Comparison of ENCODE assay signal across 10 mouse cellular contexts in the genomic region with DNA sequence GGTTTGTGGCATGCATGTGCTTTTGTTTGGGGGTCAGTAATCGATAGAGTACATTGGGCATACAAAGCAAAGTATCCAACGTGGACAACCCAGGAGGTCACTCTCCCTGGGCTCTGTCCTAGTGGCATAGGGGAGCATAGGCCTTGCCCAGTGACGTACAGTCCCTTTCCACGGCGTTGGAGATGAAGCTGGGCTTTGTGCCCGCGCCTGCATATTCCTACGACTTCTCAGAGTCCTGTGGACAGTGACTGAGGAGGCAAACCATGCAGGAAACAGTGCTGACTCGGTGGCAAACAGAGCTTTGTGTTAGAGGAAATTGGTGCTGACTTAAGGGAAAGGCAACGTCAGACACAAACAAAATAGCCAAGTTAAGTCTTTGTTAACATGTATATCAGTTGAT. TPM values are rescaled to one million over a fixed set of nuclear protein-coding genes. Genes with fewer than 3 reads are reported as not detected.
A peak's percentile ranks its signal among the peaks of the same experiment; 100 is the strongest.
DNase-seq lines count a peak whose midpoint lies in the region; ATAC-seq and TF ChIP-seq lines count a peak whose summit lies in the region.
"Had no signal": no experiment of that assay in that cellular context is flagged by ENCODE, and none has a peak within 500 bp of the region (broad histone marks: within the 10 kb centered on the region; RNA-seq: fewer than 3 reads in every experiment).

No protein-coding gene starts in this region.

- peak overlapping the region; percentile 100 for H3K9ac ChIP-seq in heart, embryonic 13.5 days
- H3K9ac ChIP-seq in ES-E14 (ENCODE audit: insufficient read depth, low read depth, low read length, poor library complexity, severe bottlenecking) = peak overlapping the region; percentile 97
- peak overlapping the region; percentile 100; the same call in 1 of the 2 replicates for H3K9ac ChIP-seq in hindbrain, embryonic 11.5 days (ENCODE audit: low read depth, low read length)
- H3K9ac ChIP-seq in midbrain, embryonic 12.5 days (replicated peaks) = peak overlapping the region; percentile 97

- 0 out of 2 replicates have a peak overlapping the region, but pooled peaks have one; percentile 8 for H3K27ac ChIP-seq in heart, embryonic 13.5 days (replicated peaks)
- peak overlapping the region; percentile 83 for H3K27ac ChIP-seq in ES-E14 (ENCODE audit: insufficient read depth, low read depth, low read length, poor library complexity, severe bottlenecking)
- no peak overlapping the region for H3K27ac ChIP-seq in hindbrain, embryonic 11.5 days (ENCODE audit: low read depth, low read length)
- H3K27ac ChIP-seq in midbrain, embryonic 12.5 days (replicated peaks) = no peak overlapping the region

- in situ Hi-C loops in ES-E14 (cut with MboI; ENCODE audit: low sequenced_read_pairs in 2 of 2, unreplicated experiment in 2 of 2) = no loop called here

- ATAC-seq in heart, embryonic 13.5 days (ENCODE audit: extremely low read depth, insufficient number of reproducible peaks, low FRiP score, low TSS enrichment) = no peak
- no peak for ATAC-seq in hindbrain, embryonic 11.5 days (ENCODE audit: low FRiP score)
- no peak for ATAC-seq in midbrain, embryonic 12.5 days (ENCODE audit: low FRiP score, low read depth)
- ATAC-seq in frontal cortex, adult (ENCODE audit: low TSS enrichment) = no peak
- ATAC-seq: Patski had no signal

- H3K4me3 ChIP-seq in heart, embryonic 13.5 days = peak overlapping the region; percentile 97
- H3K4me3 ChIP-seq in ES-E14 (ENCODE audit: insufficient read depth in 1 of 2, low read depth in 1 of 2, low read length in 2 of 2, poor library complexity in 1 of 2, severe bottlenecking in 1 of 2) = peak overlapping the region; percentile 83 to 92
- H3K4me3 ChIP-seq in hindbrain, embryonic 11.5 days (ENCODE audit: low read depth, low read length) = peak overlapping the region; percentile 100
- peak overlapping the region; percentile 94 for H3K4me3 ChIP-seq in midbrain, embryonic 12.5 days

- no peaks in the 10 kb centered on the region for H3K27me3 ChIP-seq in heart, embryonic 13.5 days (replicated peaks)
- H3K27me3 ChIP-seq in hindbrain, embryonic 11.5 days (ENCODE audit: control insufficient read depth, insufficient read depth, low read length) = no peaks in the 10 kb centered on the region
- H3K27me3 ChIP-seq in midbrain, embryonic 12.5 days = no peaks in the 10 kb centered on the region
- H3K27me3 ChIP-seq: Patski had no signal

- H3K36me3 ChIP-seq in heart, embryonic 13.5 days = peaks cover 49% of the 10 kb centered on the region
- peaks cover 44% of the 10 kb centered on the region for H3K36me3 ChIP-seq in ES-E14 (ENCODE audit: control insufficient read depth, insufficient read depth, low read length, poor library complexity, severe bottlenecking)
- peaks cover 19% of the 10 kb centered on the region for H3K36me3 ChIP-seq in hindbrain, embryonic 11.5 days (ENCODE audit: control insufficient read depth, insufficient read depth, low read length)
- peaks cover 47% of the 10 kb centered on the region for H3K36me3 ChIP-seq in midbrain, embryonic 12.5 days

- 57% methylated on average over 10 of the region's 10 CpGs for WGBS in heart, embryonic 13.5 days
- 73% methylated on average over 10 of the region's 10 CpGs for WGBS in hindbrain, embryonic 11.5 days
- WGBS in midbrain, embryonic 12.5 days = 76% methylated on average over 10 of the region's 10 CpGs

- H3K9me3 ChIP-seq in heart, embryonic 13.5 days = no peaks in the 10 kb centered on the region
- no peaks in the 10 kb centered on the region for H3K9me3 ChIP-seq in ES-E14 (ENCODE audit: control insufficient read depth, insufficient read depth, low read depth, low read length)
- no peaks in the 10 kb centered on the region for H3K9me3 ChIP-seq in hindbrain, embryonic 11.5 days (ENCODE audit: control insufficient read depth, low read length)
- no peaks in the 10 kb centered on the region for H3K9me3 ChIP-seq in midbrain, embryonic 12.5 days

- peak overlapping the region; percentile 90 for H3K4me2 ChIP-seq in heart, embryonic 13.5 days
- H3K4me2 ChIP-seq in hindbrain, embryonic 11.5 days (replicated peaks; ENCODE audit: low read depth, low read length) = peak overlapping the region; percentile 67
- peak overlapping the region; percentile 88 for H3K4me2 ChIP-seq in midbrain, embryonic 12.5 days (replicated peaks)

- H3K4me1 ChIP-seq in heart, embryonic 13.5 days = peaks cover 22% of the 10 kb centered on the region
- H3K4me1 ChIP-seq in ES-E14 (ENCODE audit: control insufficient read depth in 2 of 2, insufficient read depth in 2 of 2, low read length in 2 of 2, poor library complexity in 1 of 2) = peaks cover 3 to 7% of the 10 kb centered on the region in 2 experiments; a peak in 2 of 4 replicates
- H3K4me1 ChIP-seq in hindbrain, embryonic 11.5 days (replicated peaks; ENCODE audit: control insufficient read depth, insufficient read depth, low read length) = peaks cover 6% of the 10 kb centered on the region
- H3K4me1 ChIP-seq in midbrain, embryonic 12.5 days = peaks cover 13% of the 10 kb centered on the region

- intact Hi-C loops in heart, postnatal 14 days (cut with DNase I) = loop anchor here (5.0 kb wide), 1 partner anchor 363 kb away; the partner anchor contains the start of gene Eif1b

- no peak for DNase-seq in heart, postnatal 14 days
- no peak for DNase-seq in ES-E14 (ENCODE audit: low read depth, low spot score)
- no peak for DNase-seq in hindbrain, embryonic 11.5 days (ENCODE audit: low spot score)
- no peak for DNase-seq in cerebellum, adult 11-12 months
- no peak for DNase-seq in cerebellum, adult 9-10 months

TF ChIP-seq in ES-E14, 5 proteins besides CTCF, POLR2A, EP300 and RAD21:
- TF ChIP-seq HCFC1 (IDR thresholded peaks at IDR 0.05; ENCODE audit: borderline replicate concordance, insufficient read depth, low read length) (no peak), MAFK (IDR thresholded peaks at IDR 0.05; ENCODE audit: insufficient read depth, low read depth, low read length) (no peak), ZNF384 (IDR thresholded peaks at IDR 0.05; ENCODE audit: low read depth, low read length) (no peak)

RNA-seq across cellular contexts. Expression of gene Rpsa, which starts 1.8 kb away (rescaled TPM):
- polyA plus RNA-seq in heart, embryonic 13.5 days (2015; fragmentation: Nextera tagmentation; extraction: Ambion mirVana) = 944 and 956 TPM in 2 replicates
- total RNA-seq in heart, postnatal 14 days (2021) = 100 to 1,000 TPM; 475 to 558 TPM
- total RNA-seq in ES-E14 (2012; rRNA removed) = 2,665 and 2,882 TPM in 2 replicates
- polyA plus RNA-seq in hindbrain, embryonic 11.5 days (2014; fragmentation: Nextera tagmentation; extraction: Ambion mirVana) = 1,430 and 1,488 TPM in 2 replicates
- 959 and 1,005 TPM in 2 replicates for polyA plus RNA-seq in midbrain, embryonic 12.5 days (2016; fragmentation: Nextera tagmentation; extraction: Ambion mirVana)

RNA-seq across cellular contexts. Expression of gene Slc25a38, which starts 19.1 kb away (rescaled TPM):
- polyA plus RNA-seq in heart, embryonic 13.5 days (2015; fragmentation: Nextera tagmentation; extraction: Ambion mirVana) = 18.7 and 26.2 TPM in 2 replicates
- 10 to 100 TPM; 12.3 to 14.0 TPM for total RNA-seq in heart, postnatal 14 days (2021)
- total RNA-seq in ES-E14 (2012; rRNA removed) = 37.4 and 39.5 TPM in 2 replicates
- polyA plus RNA-seq in hindbrain, embryonic 11.5 days (2014; fragmentation: Nextera tagmentation; extraction: Ambion mirVana) = 40.8 and 41.7 TPM in 2 replicates
- 33.6 and 36.1 TPM in 2 replicates for polyA plus RNA-seq in midbrain, embryonic 12.5 days (2016; fragmentation: Nextera tagmentation; extraction: Ambion mirVana)

RNA-seq across cellular contexts. Expression of gene Mobp, which starts 20.2 kb away (rescaled TPM):
- not detected in 2 replicates for polyA plus RNA-seq in heart, embryonic 13.5 days (2015; fragmentation: Nextera tagmentation; extraction: Ambion mirVana)
- not detected for total RNA-seq in heart, postnatal 14 days (2021)
- 2.7 and 5.4 TPM in 2 replicates for total RNA-seq in ES-E14 (2012; rRNA removed)
- polyA plus RNA-seq in hindbrain, embryonic 11.5 days (2014; fragmentation: Nextera tagmentation; extraction: Ambion mirVana) = 0.36 TPM in 1 of 2 replicates, not detected in the other
- 0.20 and 0.31 TPM in 2 replicates for polyA plus RNA-seq in midbrain, embryonic 12.5 days (2016; fragmentation: Nextera tagmentation; extraction: Ambion mirVana)
- polyA plus RNA-seq: Patski had no signal

RNA-seq across cellular contexts. Expression of gene Ccr8, which starts 37.4 kb away (rescaled TPM):
- 0.13 TPM in 1 of 2 replicates, not detected in the other for polyA plus RNA-seq in heart, embryonic 13.5 days (2015; fragmentation: Nextera tagmentation; extraction: Ambion mirVana)
- under 1 TPM in 1 of 2 experiments, not detected in 1; 0.44 TPM for total RNA-seq in heart, postnatal 14 days (2021)
- total RNA-seq in ES-E14 (2012; rRNA removed) = 0.40 and 1.3 TPM in 2 replicates
- polyA plus RNA-seq in hindbrain, embryonic 11.5 days (2014; fragmentation: Nextera tagmentation; extraction: Ambion mirVana) = not detected in 2 replicates
- not detected in 2 replicates for polyA plus RNA-seq in midbrain, embryonic 12.5 days (2016; fragmentation: Nextera tagmentation; extraction: Ambion mirVana)
- total RNA-seq: left cerebral cortex, postnatal 25 days had no signal
- polyA plus RNA-seq: Patski had no signal

RNA-seq across cellular contexts. Expression of gene Cx3cr1, which starts 59.6 kb away (rescaled TPM):
- 7.2 and 9.3 TPM in 2 replicates for polyA plus RNA-seq in heart, embryonic 13.5 days (2015; fragmentation: Nextera tagmentation; extraction: Ambion mirVana)
- 1 to 10 TPM; 3.4 TPM for total RNA-seq in heart, postnatal 14 days (2021)
- total RNA-seq in ES-E14 (2012; rRNA removed) = 0.09 TPM in 1 of 2 replicates, not detected in the other
- polyA plus RNA-seq in hindbrain, embryonic 11.5 days (2014; fragmentation: Nextera tagmentation; extraction: Ambion mirVana) = 4.3 and 7.2 TPM in 2 replicates
- polyA plus RNA-seq in midbrain, embryonic 12.5 days (2016; fragmentation: Nextera tagmentation; extraction: Ambion mirVana) = 7.0 and 7.7 TPM in 2 replicates
- polyA plus RNA-seq: Patski had no signal

Comparison
In these comparisons a context has a peak if more than half of its experiments do, and no peak if none do; other contexts are left out.
1. H3K27ac ChIP-seq: peak in heart, embryonic 13.5 days (single experiment) and ES-E14 (single experiment); none in hindbrain, embryonic 11.5 days (single experiment) and midbrain, embryonic 12.5 days (single experiment).
2. Peak in every context shown above with its lines, with median percentiles within 50 percentile points of each other: H3K4me2 ChIP-seq, H3K4me3 ChIP-seq and H3K9ac ChIP-seq.